Mouse (Mus musculus) embryonic fibroblast, embryonic 13.5 days (primary cell): Measurements from ENCODE around the gene Fgf2.
A peak's percentile ranks its signal among the peaks of the same experiment; 100 is the strongest.

Source experiments
- CTCF ChIP-seq: IDR thresholded peaks from 2 replicates; pipeline ENCODE4 v1.5.1; 2011; ENCODE audit warnings: mild to moderate bottlenecking, control low read depth, low read length, moderate library complexity, borderline replicate concordance; ENCODE audit not compliant: insufficient read depth
- POLR2A ChIP-seq: IDR thresholded peaks from 2 replicates; pipeline ENCODE4 v1.6.1; 2011; ENCODE audit warnings: low read depth, mild to moderate bottlenecking, control low read depth, low read length, moderate library complexity

- no peak for TF ChIP-seq CTCF
- TF ChIP-seq POLR2A: peak; percentile 69
Observed at GRCm38 (mm10) chr3:37312370-37312941, 35.7 kb upstream of the Fgf2 start, which contains the start of the genes Bbs12 and Cetn4.
